Mouse (Mus musculus): ENCODE data around the gene Bcl7c. TPM values are rescaled to one million over a fixed set of nuclear protein-coding genes. Genes with fewer than 3 reads are reported as not detected.

The Bcl7c gene
- polyA plus RNA-seq, 1 experiment from 2014 or later: 93.4 TPM

DNA sequence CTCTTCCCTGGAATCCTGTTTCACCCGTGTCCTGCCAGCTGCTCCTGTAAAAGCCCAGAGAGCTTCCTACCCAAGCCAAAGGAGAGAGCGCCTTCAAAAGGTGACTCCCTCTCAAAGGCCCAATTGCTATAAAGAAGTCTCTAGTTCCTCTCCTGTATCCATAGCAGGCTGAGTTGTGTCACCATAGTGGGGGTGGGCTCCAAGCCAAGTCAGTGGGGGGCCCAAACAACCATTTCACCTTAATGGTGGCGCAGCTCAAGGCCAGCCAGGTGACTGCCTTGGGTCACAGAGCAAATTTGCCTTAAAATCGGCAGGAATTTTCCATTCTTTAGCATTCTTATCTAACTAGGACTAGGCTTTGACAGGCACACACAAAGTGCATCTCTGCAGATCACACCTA lies 6.1 kb upstream of the Bcl7c start:
- Histone ChIP-seq H3K4me2 (replicated peaks) (no peak overlapping the region), H3K36me3 (no peaks in the 10 kb centered on the region), H3K27ac (replicated peaks) (no peak overlapping the region), H3K4me3 (replicated peaks) (no peak overlapping the region), H3K4me1 (peaks cover 44% of the 10 kb centered on the region), H3K27me3 (no peaks in the 10 kb centered on the region), H3K9me3 (replicated peaks) (no peaks in the 10 kb centered on the region), H3K9ac (no peak overlapping the region)
- no peak for ATAC-seq (ENCODE audit: insufficient number of reproducible peaks, low FRiP score, low TSS enrichment, low read depth)
- 83% methylated on average over 4 of the region's 4 CpGs for WGBS

DNA sequence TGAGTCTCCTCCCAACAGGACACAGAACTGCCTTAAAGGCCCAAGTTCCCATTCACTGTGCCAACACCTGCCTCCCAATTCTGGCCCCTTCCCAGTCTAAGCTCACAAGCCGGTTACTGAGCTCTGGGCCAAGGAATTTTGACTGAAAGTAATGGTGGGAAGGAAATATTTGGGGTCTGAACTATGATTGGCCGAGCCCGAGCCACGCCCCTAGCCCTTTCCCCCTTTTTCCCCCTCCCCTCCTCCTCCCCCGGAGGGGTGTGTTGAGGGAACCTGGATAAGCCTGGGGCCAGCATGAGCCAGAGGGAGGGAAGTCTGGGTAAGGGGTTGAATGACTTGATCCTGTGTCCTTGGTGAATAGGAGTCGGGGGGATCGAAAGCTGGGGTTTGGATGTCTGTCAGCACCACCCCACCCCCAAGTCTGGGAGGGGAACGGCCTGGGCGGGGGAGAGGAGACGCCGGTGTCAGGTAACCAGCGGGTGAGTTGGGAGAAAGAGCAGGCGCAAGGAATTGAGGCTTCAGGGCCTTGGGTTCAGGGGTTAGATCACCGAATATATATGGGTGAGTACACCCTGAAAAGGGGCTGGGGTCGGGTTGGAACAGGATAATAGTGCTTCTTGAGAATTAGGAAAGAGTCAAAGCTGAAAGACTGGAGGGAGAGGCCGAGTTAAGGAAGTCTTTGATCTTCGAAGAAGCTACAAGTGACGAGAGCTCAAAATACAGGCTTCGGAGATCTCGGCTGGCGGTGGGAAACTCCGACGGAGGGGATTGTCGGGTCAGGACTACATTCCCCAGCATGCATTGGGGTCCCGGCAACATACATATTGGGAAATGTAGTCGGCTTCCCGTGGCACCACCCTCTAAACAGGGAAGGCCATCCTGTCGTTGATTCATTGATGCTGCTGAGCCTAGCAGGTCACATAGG lies 4.0 kb upstream of the Bcl7c start, which contains the start of gene Ctf1:
Gene Ctf1, plus strand, starts transcription at position 276 of the 925 bp plus-strand sequence.
- peak; percentile 65 for ATAC-seq (ENCODE audit: insufficient number of reproducible peaks, low FRiP score, low TSS enrichment, low read depth)
- Histone ChIP-seq H3K27me3 (no peaks in the 10 kb centered on the region), H3K9ac (peak within 1 kb of the TSS; percentile 45), H3K4me2 (replicated peaks) (peak within 1 kb of the TSS; percentile 63), H3K36me3 (no peaks in the 10 kb centered on the region), H3K9me3 (replicated peaks) (no peaks in the 10 kb centered on the region), H3K27ac (replicated peaks) (peak within 1 kb of the TSS; percentile 99), H3K4me3 (replicated peaks) (peak within 1 kb of the TSS; percentile 48), H3K4me1 (peaks cover 55% of the 10 kb centered on the region)
- WGBS: 2% methylated on average over 28 of the region's 28 CpGs

- Histone ChIP-seq H3K4me1 (peaks cover 55% of the 10 kb centered on the region), H3K27ac (replicated peaks) (peak overlapping the region; percentile 99), H3K27me3 (no peaks in the 10 kb centered on the region), H3K9me3 (replicated peaks) (no peaks in the 10 kb centered on the region), H3K36me3 (peaks cover 3% of the 10 kb centered on the region; the same call in 1 of the 2 replicates), H3K4me2 (replicated peaks) (no peak overlapping the region; the same call in 1 of the 2 replicates), H3K9ac (no peak overlapping the region), H3K4me3 (replicated peaks) (no peak overlapping the region)
- 52% methylated on average over 3 of the region's 3 CpGs for WGBS
- no peak for ATAC-seq (ENCODE audit: insufficient number of reproducible peaks, low FRiP score, low TSS enrichment, low read depth)
Observed at GRCm38 (mm10) chr7:127711456-127711855, 2.7 kb upstream of the Bcl7c start.

DNA sequence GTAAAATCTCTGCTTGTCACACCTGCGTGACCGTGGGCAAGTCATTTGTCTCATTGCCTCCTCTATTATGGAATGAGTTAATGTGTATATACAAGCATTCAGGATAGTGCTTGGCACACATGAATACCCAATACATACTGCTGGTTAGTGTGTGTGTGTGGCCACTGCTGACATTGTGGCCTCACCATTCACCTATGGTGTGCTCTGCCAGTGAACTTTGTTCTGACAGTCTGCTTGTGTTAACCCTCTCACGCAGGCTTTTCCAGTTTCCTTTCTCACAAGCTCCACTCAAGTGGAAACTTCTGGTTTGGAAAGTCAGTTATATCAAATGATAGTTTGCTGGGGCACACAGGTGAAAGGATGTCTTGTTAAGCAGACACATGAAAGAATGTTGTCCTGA lies 2.3 kb upstream of the Bcl7c start:
- ATAC-seq (ENCODE audit: insufficient number of reproducible peaks, low FRiP score, low TSS enrichment, low read depth): no peak
- Histone ChIP-seq H3K36me3 (peaks cover 7% of the 10 kb centered on the region; the same call in 1 of the 2 replicates), H3K4me2 (replicated peaks) (no peak overlapping the region), H3K4me1 (peaks cover 54% of the 10 kb centered on the region), H3K9me3 (replicated peaks) (no peaks in the 10 kb centered on the region), H3K27ac (replicated peaks) (peak overlapping the region; percentile 99), H3K9ac (no peak overlapping the region), H3K27me3 (no peaks in the 10 kb centered on the region), H3K4me3 (replicated peaks) (no peak overlapping the region)
- 82% methylated on average over 3 of the region's 3 CpGs for WGBS

DNA sequence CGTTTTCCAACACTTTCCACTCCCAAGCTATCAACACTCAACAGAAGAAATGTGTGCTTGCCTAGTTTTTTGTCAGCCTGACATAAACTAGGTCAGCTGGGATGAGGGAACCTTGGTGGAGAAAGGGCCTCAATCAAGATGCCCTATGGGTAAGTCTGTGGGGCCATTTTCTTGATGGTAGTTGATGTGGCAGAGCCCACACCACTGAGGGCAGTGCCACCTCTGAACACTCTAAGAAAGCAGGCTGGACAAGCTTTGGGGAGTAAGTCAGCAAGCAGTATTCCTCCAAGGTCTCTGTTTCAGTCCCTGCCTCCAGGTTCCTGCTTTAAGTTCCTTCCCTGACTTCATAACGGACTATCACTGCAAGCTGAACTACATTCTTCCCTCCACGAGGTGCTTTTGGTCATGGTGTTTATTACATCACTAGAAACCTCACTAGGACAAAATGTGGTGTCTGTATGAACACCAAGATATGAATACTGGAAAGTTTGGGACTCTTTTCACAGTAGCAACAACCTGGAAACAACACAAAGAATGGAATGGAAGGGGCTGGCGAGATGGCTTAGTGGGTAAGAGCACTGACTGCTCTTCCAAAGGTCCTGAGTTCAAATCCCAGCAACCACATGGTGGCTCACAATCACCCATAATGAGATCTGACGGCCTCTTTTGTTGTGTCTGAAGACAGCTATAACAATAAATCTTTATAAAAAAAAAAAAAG lies 687 bp upstream of the Bcl7c start:
- Histone ChIP-seq H3K4me3 (replicated peaks) (peak overlapping the region; percentile 79), H3K4me2 (replicated peaks) (peak overlapping the region; percentile 81), H3K9me3 (replicated peaks) (no peaks in the 10 kb centered on the region), H3K27me3 (no peaks in the 10 kb centered on the region), H3K36me3 (peaks cover 21% of the 10 kb centered on the region), H3K27ac (replicated peaks) (peak overlapping the region; percentile 99), H3K9ac (no peak overlapping the region), H3K4me1 (peaks cover 58% of the 10 kb centered on the region)
- no peak for ATAC-seq (ENCODE audit: insufficient number of reproducible peaks, low FRiP score, low TSS enrichment, low read depth)
- 65% methylated on average over 5 of the region's 5 CpGs for WGBS

DNA sequence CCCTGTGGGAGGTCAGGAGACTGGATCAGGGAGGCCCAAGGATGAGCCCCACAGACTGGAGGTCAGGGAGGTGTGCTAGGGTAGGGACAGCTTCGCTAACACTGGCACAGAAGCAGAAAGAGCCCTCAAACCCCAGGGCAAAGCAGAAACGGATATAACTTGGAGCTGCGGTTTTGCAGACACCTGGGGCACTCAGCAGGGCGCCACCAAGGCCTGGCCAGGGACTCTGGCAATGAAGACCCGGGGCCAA lies 851 bp downstream of the Bcl7c start:
- Histone ChIP-seq H3K27ac (replicated peaks) (peak overlapping the region; percentile 99), H3K27me3 (no peaks in the 10 kb centered on the region), H3K9ac (peak overlapping the region; percentile 72), H3K4me2 (replicated peaks) (peak overlapping the region; percentile 81), H3K4me3 (replicated peaks) (peak overlapping the region; percentile 79), H3K4me1 (peaks cover 50% of the 10 kb centered on the region), H3K36me3 (peaks cover 37% of the 10 kb centered on the region), H3K9me3 (replicated peaks) (no peaks in the 10 kb centered on the region)
- ATAC-seq (ENCODE audit: insufficient number of reproducible peaks, low FRiP score, low TSS enrichment, low read depth): no peak
- WGBS: 0% methylated on average over 5 of the region's 5 CpGs

GRCm38 (mm10) chr7:127707045-127707956 lies 1.4 kb downstream of the Bcl7c start:
- peaks cover 48% of the 10 kb centered on the region for H3K4me1 ChIP-seq
- H3K27me3 ChIP-seq: no peaks in the 10 kb centered on the region
- peak overlapping the region; percentile 81 for H3K4me2 ChIP-seq (replicated peaks)
- H3K9ac ChIP-seq: peak overlapping the region; percentile 72
- no peaks in the 10 kb centered on the region for H3K9me3 ChIP-seq (replicated peaks)
- peak overlapping the region; percentile 79 for H3K4me3 ChIP-seq (replicated peaks)
- ATAC-seq (ENCODE audit: insufficient number of reproducible peaks, low FRiP score, low TSS enrichment, low read depth): no peak
- peaks cover 42% of the 10 kb centered on the region for H3K36me3 ChIP-seq
- WGBS: 13% methylated on average over 22 of the region's 22 CpGs
- peak overlapping the region; percentile 99 for H3K27ac ChIP-seq (replicated peaks)

GRCm38 (mm10) chr7:127705706-127706105 lies 3.0 kb downstream of the Bcl7c start:
- H3K36me3 ChIP-seq: peaks cover 55% of the 10 kb centered on the region
- no peak overlapping the region for H3K9ac ChIP-seq
- no peak overlapping the region for H3K4me3 ChIP-seq (replicated peaks)
- no peak for ATAC-seq (ENCODE audit: insufficient number of reproducible peaks, low FRiP score, low TSS enrichment, low read depth)
- 67% methylated on average over 4 of the region's 4 CpGs for WGBS
- no peaks in the 10 kb centered on the region for H3K9me3 ChIP-seq (replicated peaks)
- H3K27me3 ChIP-seq: no peaks in the 10 kb centered on the region
- no peak overlapping the region for H3K27ac ChIP-seq (replicated peaks)
- H3K4me1 ChIP-seq: peaks cover 32% of the 10 kb centered on the region
- no peak overlapping the region for H3K4me2 ChIP-seq (replicated peaks)

DNA sequence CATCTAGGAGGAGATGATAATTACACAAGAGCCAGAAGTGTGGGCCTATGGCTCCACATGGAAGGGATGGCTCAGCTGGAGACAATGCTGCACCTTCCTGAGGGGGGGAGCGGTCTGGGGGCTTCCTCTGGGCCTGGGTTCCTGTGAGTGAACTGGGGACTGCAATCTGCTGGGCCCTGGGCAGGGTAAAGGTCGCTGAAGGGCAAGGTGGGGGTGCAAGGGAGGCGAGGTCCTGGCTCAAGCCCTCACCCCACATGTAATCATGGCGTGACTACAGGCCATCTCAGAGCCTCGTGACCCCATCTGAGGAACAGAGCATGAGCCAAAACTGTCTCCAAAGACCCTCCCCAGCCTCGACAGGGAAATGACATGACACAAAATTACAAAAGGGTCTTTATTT lies 4.1 kb downstream of the Bcl7c start:
- no peak for ATAC-seq (ENCODE audit: insufficient number of reproducible peaks, low FRiP score, low TSS enrichment, low read depth)
- Histone ChIP-seq H3K9ac (no peak overlapping the region), H3K36me3 (peaks cover 66% of the 10 kb centered on the region)

DNA sequence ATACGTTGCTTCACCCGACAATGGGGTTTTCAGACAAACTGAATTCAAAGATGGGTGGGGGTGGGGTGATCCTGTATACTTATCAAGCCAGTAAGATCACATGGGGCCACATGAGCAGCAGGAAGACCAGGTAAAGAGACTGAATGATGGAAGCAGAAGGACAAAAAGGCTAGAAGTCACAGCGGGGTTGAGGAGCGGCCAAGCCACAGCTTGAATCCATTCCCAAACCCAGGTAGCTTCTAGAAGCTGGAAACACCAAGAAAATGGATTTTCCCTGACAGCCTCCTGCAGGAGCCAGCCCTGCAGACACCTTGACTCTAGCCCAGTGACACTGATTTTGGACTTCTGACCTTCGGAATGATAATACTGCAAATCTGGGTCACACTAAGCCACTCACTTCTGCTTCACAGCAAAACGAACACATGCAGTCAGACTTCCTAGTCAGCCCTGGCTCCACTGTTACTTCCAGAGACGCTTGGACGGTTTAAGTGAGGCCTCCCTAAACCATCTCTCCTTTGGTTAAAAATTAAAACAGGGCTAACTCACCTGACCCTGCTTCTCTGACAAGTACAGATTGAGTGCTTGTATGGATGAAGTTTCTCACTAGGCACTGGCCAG lies 5.1 kb downstream of the Bcl7c start:
- Histone ChIP-seq H3K36me3 (peaks cover 72% of the 10 kb centered on the region), H3K4me3 (replicated peaks) (no peak overlapping the region), H3K4me1 (peaks cover 22% of the 10 kb centered on the region), H3K9me3 (replicated peaks) (no peaks in the 10 kb centered on the region), H3K27ac (replicated peaks) (no peak overlapping the region), H3K4me2 (replicated peaks) (no peak overlapping the region), H3K9ac (no peak overlapping the region), H3K27me3 (no peaks in the 10 kb centered on the region)
- ATAC-seq (ENCODE audit: insufficient number of reproducible peaks, low FRiP score, low TSS enrichment, low read depth): no peak
- WGBS: 91% methylated on average over 8 of the region's 8 CpGs

More for the DNA sequence above, 4.1 kb downstream of the Bcl7c start:
- Histone ChIP-seq H3K4me1 (peaks cover 30% of the 10 kb centered on the region), H3K4me3 (replicated peaks) (no peak overlapping the region), H3K27ac (replicated peaks) (no peak overlapping the region), H3K4me2 (replicated peaks) (no peak overlapping the region), H3K9me3 (replicated peaks) (no peaks in the 10 kb centered on the region), H3K27me3 (no peaks in the 10 kb centered on the region)
- WGBS: 68% methylated on average over 6 of the region's 6 CpGs

Data from embryonic facial prominence, embryonic 15.5 days (tissue).